Mouse (Mus musculus) brain, embryonic 14.5 days (tissue): ENCODE measurements around the gene B3galt6. TPM values are rescaled to one million over a fixed set of nuclear protein-coding genes. Genes with fewer than 3 reads are reported as not detected.
A peak's percentile ranks its signal among the peaks of the same experiment; 100 is the strongest.

Experiments used
- DNase-seq: peaks from one replicate; pipeline ENCODE4 v3.0.0-alpha.2; 2011; ENCODE audit warnings: low read depth
- CTCF ChIP-seq: fragments of 200-500 bp; IDR thresholded peaks from 2 replicates; pipeline ENCODE4 v1.5.1; 2012; ENCODE audit warnings: inconsistent platforms, mild to moderate bottlenecking, moderate library complexity, borderline replicate concordance; ENCODE audit not compliant: insufficient read depth, insufficient read length; ENCODE audit errors: extremely low read depth
- POLR2A ChIP-seq: fragments of 200-500 bp; IDR thresholded peaks from 2 replicates; pipeline ENCODE4 v1.6.1; 2012; ENCODE audit warnings: mild to moderate bottlenecking, inconsistent platforms, borderline replicate concordance; ENCODE audit not compliant: poor library complexity, insufficient read depth, insufficient read length, severe bottlenecking; ENCODE audit errors: extremely low read depth
- polyA plus RNA-seq: library from polyadenylated mRNA; depleted of rRNA; stranded (reverse); fragments of >200 nt; gene quantifications from 2 replicates; pipeline ENCODE4 v1.2.3, GENCODE M21; 2012

B3galt6 gene
- polyA plus RNA-seq, 1 experiment, result 22.2 TPM

DNA sequence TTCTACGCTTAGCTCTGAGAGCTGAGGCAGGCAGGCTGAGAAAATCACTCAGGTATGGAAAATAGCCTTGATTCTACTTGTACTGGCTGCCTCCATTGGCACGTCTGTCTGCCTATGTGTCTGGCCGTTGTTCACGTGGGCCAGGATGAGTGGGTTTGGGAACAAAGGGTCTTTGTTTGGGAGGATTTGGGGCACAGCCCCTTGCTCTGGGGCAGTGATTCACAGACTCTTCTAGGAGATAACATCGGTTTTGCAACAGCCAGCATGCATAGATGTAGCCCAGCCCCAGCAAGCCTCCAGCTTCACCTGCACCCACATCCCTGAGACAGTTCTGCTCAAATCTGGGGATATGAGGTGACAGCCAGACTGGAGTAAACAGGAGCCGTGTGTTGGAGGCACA, 19.8 kb downstream of the B3galt6 start:
- no peak for TF ChIP-seq CTCF
- no peak for TF ChIP-seq POLR2A
- DNase-seq, result no peak

DNA sequence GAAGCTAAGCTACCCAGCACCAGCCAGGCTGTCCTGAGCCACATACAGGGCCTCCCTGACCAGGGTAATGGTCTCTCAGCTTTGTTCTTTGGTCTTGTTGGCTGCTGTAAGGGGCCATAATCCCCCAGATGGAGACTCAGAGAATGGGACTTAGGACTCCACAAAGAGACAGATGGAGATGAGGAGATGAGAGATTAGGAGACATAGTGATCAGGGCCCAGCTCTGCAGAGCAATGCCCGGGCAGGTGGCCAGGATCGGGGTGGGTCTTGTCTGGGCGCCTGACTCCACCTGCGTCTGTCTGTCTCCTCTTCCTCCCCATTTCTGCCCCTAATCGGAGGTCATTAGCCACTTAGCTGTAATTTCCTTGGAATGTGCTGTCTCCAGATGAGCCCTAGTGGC, 22.2 kb downstream of the B3galt6 start:
- TF ChIP-seq CTCF (no peak), POLR2A (no peak)
- DNase-seq, result no peak

DNA sequence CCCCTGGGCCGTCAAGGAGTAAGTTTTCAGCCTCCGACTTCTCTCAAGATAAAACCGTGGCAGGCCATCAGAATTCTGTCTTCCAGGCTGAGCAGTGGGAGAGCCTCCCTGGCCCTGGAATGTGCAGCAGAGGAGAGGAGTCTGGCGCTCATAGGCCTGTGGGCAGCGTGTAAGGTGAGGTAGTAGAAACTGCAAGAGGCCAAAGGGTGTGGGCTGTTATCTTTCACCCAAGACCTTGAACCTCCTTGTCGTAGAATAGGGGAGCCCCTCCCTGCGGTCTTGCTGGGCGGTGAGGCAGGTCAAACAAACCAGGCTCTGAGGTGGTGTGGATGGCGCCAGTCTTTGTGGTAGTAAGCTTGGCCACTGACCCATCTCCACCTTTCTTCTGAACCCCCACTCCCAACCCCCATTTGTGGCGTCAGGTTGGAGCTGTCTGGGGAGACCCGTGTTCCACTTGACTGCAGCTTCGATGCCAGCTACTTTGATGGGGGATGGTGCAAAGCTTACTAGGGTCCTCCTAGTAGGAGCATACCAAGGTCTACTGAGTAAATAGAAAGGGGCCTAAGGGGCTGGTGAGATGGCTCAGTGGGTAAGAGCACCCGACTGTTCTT, 23.3 kb downstream of the B3galt6 start:
- no peak for TF ChIP-seq CTCF
- no peak for TF ChIP-seq POLR2A
- DNase-seq, result no peak

DNA sequence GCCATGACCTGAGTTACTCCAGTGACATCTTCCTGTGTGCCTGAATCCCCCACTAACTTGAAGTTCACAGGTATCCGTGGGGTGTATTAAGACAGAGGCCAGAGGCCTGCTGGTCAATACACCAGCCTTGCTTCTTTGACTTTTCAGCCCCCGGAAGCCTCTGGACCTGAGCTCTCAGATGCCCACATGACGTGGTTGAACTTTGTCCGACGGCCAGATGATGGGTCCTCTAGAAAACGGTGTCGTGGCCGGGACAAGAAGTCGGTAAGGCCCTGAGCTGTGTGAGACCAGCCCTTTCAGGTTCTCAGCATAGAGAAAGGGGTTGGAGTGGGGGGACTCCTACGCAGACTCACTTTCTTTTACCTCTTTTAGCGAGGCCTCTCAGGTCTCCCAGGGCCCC, 28.1 kb downstream of the B3galt6 start:
- no peak for DNase-seq
- TF ChIP-seq POLR2A (no peak), CTCF (no peak)

DNA sequence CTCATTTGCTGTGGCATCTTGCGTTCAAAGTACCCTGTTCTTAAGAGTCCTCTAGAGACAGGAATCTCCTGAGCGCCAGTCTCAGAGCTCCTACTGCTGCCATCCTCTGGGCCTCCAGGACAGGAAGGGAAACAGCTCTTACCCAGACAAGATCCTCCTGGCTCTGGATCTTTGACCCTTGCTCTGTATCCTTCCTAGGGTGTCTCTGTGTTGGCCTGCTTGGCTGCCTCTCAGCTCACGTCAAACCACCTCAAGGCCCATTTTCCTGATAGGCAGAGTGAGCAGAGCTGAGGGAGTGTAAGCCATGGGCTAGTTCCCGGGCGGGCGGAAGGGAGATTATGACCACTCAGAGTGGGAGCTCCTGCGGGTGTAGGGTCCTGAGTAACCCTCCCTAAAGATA, 29.3 kb downstream of the B3galt6 start:
- no peak for TF ChIP-seq POLR2A
- TF ChIP-seq CTCF, result no peak
- no peak for DNase-seq

DNA sequence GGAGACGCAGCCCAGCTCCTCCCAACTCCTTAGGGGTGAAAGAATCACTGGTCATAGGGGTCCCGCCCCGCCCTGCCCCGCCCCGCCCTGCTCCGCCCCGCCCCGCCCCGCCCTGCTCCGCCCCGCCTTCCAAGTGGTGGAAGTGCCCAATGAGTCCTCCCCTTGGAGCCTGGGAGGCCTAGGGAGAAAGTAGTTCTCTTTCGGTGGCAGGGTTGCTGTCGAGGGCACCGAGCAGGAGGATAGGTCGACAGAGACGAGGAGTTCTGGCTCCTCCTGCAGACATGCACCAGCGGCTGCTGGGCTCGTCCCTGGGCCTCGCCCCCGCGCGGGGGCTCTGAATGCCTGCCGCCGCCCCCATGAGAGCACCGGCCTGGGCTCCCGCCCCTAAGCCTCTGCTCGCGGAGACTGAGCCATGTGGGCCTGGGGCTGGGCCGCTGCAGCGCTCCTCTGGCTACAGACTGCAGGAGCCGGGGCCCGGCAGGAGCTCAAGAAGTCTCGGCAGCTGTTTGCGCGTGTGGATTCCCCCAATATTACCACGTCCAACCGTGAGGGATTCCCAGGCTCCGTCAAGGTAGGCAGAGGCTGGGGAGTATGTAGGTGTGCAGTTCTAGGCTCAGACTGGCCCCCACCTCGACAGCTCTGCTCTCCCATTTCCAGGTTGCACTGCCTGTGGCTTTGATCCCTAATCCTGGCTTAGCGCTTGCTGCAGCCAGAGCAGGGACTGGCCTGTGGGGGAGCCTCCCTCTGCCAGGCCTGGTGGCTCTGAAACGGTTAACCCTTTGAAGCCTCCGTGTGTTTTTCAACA, 30.1 kb downstream of the B3galt6 start, which contains the start of gene C1qtnf12:
TSS of gene C1qtnf12 (plus strand) at position 152 of the 805 bp plus-strand sequence.
- TF ChIP-seq POLR2A, result no peak
- no peak for TF ChIP-seq CTCF
- DNase-seq, result peak; percentile 38

DNA sequence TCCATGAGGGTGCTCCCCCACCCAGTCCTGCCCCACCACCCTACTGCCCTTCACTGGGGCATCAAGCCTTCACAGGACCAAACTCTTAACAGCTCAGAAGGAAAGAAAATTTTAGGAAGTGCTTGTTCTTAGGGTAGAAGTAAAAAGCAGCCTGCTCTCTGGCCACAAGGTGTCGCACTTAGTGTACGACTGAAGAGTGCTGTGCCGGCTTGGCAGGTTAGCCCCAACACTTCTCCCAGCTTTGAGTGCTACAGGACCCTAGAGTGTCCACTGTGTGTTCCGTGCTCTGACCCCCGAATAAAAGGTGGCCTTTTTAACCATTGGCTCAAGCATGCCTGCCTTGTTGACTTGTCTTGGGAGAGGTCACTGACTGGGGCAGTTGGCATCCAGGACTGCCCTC, 33.2 kb downstream of the B3galt6 start:
- TF ChIP-seq CTCF (peak; percentile 92), POLR2A (no peak)
- DNase-seq, result peak; percentile 92

DNA sequence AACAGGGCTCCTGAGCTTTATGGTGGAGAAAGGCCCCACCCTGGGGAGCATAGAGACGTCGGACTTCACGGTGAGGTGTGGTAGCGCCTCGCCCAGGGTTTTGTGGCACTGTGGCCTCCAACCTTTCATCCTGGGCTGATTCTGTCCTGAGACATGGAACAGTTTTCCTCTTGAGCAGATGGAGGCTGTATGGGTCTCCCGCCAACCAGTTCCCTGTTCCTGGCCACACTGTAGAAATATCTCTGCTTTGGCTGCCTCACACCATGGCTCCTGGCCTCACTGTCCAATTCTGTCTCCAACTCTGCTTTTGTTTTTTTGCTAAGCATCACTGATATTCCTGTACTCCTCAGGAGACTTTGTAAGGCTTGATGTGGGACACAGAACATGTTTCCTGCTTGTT, 37.0 kb downstream of the B3galt6 start:
- TF ChIP-seq POLR2A, result no peak
- TF ChIP-seq CTCF, result no peak

DNA sequence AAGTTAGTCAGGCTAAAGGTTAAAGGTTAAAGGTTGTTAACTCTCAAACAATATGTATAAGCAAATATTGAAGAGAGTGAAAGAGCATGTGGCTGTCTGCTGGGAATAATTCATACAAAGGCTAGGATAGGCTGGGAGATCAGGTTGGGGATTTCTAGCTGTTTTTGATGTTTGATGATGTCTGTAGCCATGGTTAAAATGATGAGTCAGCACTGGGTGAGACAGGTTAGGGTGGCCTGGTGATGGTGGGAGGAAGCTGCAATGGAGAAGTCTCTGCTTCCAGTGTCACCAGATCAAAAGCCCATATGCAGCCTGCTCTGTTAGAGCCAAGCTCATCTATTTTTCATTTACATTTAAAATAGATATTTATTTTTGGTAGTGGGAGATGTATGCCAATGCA, 45.4 kb downstream of the B3galt6 start:
- no peak for TF ChIP-seq POLR2A
- no peak for TF ChIP-seq CTCF
- no peak for DNase-seq

More for the DNA sequence above, 37.0 kb downstream of the B3galt6 start:
- DNase-seq, result no peak

DNA sequence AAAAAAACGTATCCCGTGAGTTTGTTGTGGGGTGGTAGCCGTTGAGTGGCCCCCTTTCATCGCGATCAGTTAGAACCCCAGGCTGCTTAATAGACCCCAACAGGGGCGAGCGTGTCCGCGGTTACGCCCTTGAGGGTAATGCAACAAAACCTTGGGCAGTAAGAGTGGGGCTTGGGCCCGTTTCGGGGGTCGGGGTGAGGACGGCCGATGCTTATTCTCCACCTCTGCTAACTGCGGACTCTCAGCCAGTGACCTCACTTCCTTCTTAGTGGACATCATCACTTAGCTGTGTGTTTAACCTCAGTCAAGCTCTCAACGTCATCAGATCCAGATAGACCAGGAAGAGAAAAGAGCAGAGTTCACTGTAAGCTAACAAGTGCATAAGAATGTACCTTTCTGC, 48.2 kb downstream of the B3galt6 start:
- TF ChIP-seq POLR2A, result no peak
- TF ChIP-seq CTCF, result no peak
- DNase-seq, result peak; percentile 9

DNA sequence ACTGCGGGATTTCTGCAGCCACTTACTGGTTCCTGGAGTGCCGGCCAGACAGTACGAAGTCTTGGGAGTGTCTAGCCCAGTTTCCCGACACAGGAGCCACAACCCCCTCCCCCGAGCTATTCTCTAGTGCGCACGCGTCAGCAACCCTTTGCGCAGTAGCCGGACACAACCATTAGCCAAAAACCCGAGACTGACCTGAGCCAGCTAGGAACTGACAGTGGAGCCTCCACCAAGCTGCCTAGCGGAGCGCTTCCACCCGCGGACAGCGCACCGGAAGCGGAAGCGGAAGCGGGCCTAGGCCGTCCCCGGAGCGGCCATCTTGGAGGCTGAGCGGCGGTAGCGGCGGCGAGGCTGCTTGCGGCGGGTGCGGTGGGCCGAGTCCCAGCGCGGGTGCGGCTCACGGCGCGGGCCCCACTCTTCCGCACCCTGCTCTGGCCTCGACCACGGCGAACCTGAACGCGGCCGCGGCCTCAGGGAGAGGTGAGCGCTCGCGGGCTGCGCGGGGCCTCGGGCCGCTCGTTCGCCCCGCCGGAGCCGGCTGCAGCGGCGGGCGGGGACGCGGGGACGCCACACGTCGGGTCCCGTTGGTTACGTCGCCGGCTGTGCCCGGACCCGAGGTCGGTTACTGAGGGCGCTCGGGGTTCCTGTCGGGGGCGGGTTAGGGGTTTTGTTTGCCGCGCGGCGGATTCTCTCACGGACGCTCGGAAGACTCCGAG, 48.8 kb downstream of the B3galt6 start, which contains the start of gene Ube2j2:
TSS of gene Ube2j2 (plus strand) at position 298 of the 716 bp plus-strand sequence.
- DNase-seq, result peak; percentile 99
- no peak for TF ChIP-seq CTCF
- peak; percentile 97 for TF ChIP-seq POLR2A
